Mouse (Mus musculus) liver, postnatal 0 days (tissue): ENCODE measurements around the gene Tmco1.

Experiments used
- CTCF ChIP-seq: sonication (generic); IDR thresholded peaks from 2 replicates; pipeline ENCODE4 v1.5.1; 2016; ENCODE audit warnings: antibody characterized with exemption, low read depth
- EP300 ChIP-seq: IDR thresholded peaks from 2 replicates; pipeline ENCODE4 v1.6.1; 2016; ENCODE audit warnings: antibody characterized with exemption, low read depth, mild to moderate bottlenecking

GRCm38 (mm10) chr1:167284837-167285319 is 23.3 kb upstream of the Tmco1 start:
- TF ChIP-seq CTCF (no peak), EP300 (no peak)
